Mouse (Mus musculus) bone marrow macrophage, adult 2 months (primary cell): ENCODE data around the gene Msln. TPM values are rescaled to one million over a fixed set of nuclear protein-coding genes. Genes with fewer than 3 reads are reported as not detected.

Experiments
- H3K27ac ChIP-seq: 2 replicates; pipeline ENCODE4 v1.5.1; 2012; ENCODE audit warnings: low read depth, low read length; ENCODE audit not compliant: insufficient read depth
- H3K4me1 ChIP-seq: 2 replicates; pipeline ENCODE4 v1.6.1; 2012; ENCODE audit warnings: low read length; ENCODE audit not compliant: control insufficient read depth, insufficient read depth
- H3K4me3 ChIP-seq: 2 replicates; pipeline ENCODE4 v1.5.1; 2012; ENCODE audit warnings: mild to moderate bottlenecking, low read length, moderate library complexity; ENCODE audit not compliant: insufficient read depth
- CTCF ChIP-seq: IDR thresholded peaks from 2 replicates; pipeline ENCODE4 v1.5.1; 2012; ENCODE audit warnings: low read depth, mild to moderate bottlenecking, low read length, moderate library complexity
- POLR2A ChIP-seq: IDR thresholded peaks from 2 replicates; pipeline ENCODE4 v1.6.1; 2012; ENCODE audit warnings: mild to moderate bottlenecking, low read depth, low read length, borderline replicate concordance
- polyA plus RNA-seq: library from polyadenylated mRNA; stranded (reverse); fragments of >200 nt; gene quantifications from 2 replicates; pipeline ENCODE4 v1.2.4, GENCODE M21; 2012; ENCODE audit not compliant: missing spikeins, insufficient read depth, insufficient read length

Msln gene
- polyA plus RNA-seq, 1 experiment: not detected

DNA sequence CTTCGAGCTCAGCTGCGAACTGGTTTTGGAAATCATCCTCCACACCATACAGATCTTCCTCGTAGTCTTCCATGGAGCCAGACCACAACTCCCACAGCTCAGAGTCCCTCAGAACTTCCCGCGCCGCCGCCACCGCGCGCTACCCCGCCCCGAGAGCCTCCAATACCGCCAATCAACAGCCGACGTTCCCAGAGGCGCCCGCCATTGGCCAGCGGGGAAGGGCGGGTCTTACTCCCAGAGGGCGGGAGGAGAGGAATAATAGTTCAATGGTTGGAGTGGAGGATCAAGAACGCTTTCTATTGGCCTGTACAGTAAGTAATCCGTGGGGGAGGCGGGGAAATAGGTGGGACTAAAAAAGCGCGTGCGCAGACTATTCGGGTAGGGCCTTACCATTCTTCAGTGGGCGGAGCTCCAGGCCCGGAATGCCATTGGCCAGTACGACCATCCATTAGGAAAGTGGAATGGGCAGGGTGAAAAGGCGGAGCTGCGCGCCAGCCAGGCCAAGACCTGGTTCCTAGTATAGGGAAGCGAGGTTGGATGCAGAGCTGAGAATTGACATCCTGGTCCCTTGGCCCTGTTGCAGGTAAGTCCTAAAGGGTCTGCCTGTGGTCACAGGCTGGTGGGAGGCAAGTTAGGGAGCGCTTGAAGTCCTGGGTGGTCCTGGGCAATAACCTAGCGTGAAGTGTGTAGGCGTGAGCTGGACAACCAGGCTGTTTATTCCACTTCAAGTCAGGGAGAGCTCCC lies 26.7 kb downstream of the Msln start, which contains the start of the genes Chtf18 and Rpusd1:
Gene Chtf18, minus strand, starts transcription at position 155 of the 744 bp plus-strand sequence.
Gene Rpusd1, plus strand, starts transcription at position 406 of the 744 bp plus-strand sequence.
- Histone ChIP-seq H3K4me3 (peak within 1 kb of the TSS; percentile 96), H3K4me1 (peaks cover 4% of the 10 kb centered on the region; the same call in 1 of the 2 replicates), H3K27ac (no peak within 1 kb of the TSS)
- no peak for TF ChIP-seq CTCF

DNA sequence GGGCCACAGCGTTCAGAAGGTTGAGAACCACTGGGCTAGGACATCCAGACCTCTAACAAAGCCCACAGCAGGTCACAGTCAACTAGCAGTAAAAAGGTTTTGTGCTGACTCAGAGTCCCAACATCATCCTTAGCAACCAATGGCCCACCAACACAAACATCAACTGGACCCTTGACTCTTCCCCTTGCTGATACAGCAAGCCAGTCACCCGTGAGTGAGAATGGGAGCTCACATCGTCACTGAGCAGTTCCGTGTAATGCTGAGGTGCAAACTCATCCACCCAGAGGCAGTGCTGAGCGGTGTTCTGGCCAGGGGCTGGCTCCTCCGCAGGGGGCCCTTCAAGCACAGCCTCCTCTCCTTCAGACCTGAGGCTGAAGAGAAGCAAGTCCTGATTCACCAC lies 28.9 kb downstream of the Msln start:
- Histone ChIP-seq H3K4me1 (peaks cover 4% of the 10 kb centered on the region; the same call in 1 of the 2 replicates), H3K4me3 (no peak overlapping the region), H3K27ac (no peak overlapping the region)
- no peak for TF ChIP-seq CTCF
- no peak for TF ChIP-seq POLR2A

- no peak overlapping the region for H3K27ac ChIP-seq
- H3K4me3 ChIP-seq: no peak overlapping the region
- TF ChIP-seq CTCF (no peak), POLR2A (no peak)
- H3K4me1 ChIP-seq: peaks cover 4% of the 10 kb centered on the region; the same call in 1 of the 2 replicates
Observed at GRCm38 (mm10) chr17:25723919-25724318, 30.3 kb downstream of the Msln start.

GRCm38 (mm10) chr17:25723470-25723869 lies 30.7 kb downstream of the Msln start:
- H3K27ac ChIP-seq: no peak overlapping the region
- H3K4me3 ChIP-seq: no peak overlapping the region
- TF ChIP-seq CTCF (no peak), POLR2A (no peak)
- peaks cover 1% of the 10 kb centered on the region; the same call in 1 of the 2 replicates for H3K4me1 ChIP-seq

DNA sequence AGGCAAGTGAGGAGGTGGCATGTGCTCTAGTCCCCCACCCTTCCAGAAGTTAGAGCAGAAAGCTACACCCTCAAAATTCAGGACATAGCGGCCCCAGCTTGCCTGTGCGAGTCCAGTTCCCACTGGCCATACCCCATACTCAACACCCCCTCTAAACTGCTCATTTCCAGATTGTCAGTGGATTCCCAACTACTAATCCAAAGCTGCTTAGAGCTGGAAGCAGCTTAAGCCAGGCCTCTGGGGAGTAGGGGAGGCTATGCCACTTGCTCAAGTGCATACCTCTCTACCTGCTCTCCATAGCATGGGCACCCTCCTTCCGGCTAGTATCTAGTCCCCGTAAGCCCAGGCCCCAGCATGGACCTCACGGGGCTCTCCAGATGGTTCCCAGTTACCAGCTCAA lies 32.7 kb downstream of the Msln start:
- TF ChIP-seq CTCF (no peak), POLR2A (no peak)
- Histone ChIP-seq H3K4me1 (no peaks in the 10 kb centered on the region), H3K27ac (no peak overlapping the region), H3K4me3 (no peak overlapping the region)

DNA sequence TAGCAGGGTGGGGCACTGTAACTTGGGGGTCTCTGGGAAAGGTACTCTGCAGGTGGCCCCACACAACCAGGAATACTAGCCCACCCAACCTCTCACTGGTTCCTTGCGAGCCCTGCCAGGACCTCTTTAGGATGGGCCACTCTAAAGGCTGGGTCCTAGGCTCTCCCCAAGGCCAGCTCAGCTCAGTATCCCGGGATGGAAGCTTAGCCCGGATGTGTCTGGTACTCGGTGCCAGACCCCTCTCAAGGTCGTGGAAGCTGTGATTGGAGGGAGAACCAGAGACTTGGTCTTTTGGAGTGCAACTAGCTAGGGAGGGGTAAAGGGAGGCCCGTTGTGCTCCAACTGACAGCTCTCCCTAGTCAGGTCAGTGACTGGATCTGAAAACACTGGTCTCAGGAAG lies 36.5 kb downstream of the Msln start:
- Histone ChIP-seq H3K4me3 (no peak overlapping the region), H3K4me1 (no peaks in the 10 kb centered on the region), H3K27ac (no peak overlapping the region)
- TF ChIP-seq CTCF: no peak
- no peak for TF ChIP-seq POLR2A

DNA sequence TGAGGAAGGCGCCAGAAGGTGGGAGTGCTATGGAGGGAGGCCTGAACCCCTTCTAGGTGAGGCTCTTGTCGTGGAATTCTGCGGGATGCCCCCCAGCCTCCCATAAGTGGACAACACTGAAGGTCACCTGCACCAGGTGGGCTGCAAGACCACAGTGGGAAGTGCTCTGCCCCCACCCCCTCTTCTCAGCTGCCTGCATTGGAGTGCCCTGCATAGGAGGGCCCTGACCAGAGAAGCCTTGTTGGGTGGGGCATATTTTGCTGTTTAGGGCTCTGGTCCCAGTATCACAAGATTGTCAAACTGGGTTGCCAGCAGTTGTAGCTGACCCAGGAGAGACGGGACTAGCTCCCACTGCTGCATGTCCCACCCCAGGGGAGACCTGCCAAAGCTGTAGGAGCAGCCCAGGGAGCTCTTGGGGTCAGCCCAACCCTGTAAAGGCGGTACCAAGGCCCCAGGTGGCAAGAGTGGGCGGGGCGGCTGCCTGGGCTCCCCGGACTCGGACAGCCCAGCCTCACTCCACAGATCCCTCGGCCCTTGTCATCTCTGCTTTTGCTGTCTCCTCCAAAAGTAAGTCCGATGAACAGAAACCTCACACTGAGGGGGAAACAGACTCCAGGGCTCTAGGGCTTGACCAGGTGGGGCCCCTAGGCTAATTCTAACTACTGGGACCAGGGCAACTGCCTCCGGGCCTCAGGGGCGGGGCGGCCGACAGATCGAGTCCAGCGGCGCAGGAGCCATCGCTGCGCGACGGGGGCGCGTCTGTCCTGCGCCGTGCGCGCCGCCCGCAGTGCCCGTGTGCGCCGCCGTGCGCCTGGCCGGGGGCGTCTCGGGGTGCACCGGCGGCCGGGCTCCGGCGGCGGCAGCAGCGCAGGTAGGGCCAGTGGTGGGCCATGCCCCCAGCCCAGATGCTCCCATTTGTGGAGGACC lies 37.2 kb downstream of the Msln start, which contains the start of gene Gng13:
Gene Gng13, plus strand, starts transcription at position 461 of the 927 bp plus-strand sequence.
- TF ChIP-seq CTCF: no peak
- no peak for TF ChIP-seq POLR2A
- Histone ChIP-seq H3K4me1 (no peaks in the 10 kb centered on the region), H3K27ac (no peak within 1 kb of the TSS), H3K4me3 (0 out of 2 replicates have a peak within 1 kb of the TSS, but pooled peaks have one; percentile 10)

DNA sequence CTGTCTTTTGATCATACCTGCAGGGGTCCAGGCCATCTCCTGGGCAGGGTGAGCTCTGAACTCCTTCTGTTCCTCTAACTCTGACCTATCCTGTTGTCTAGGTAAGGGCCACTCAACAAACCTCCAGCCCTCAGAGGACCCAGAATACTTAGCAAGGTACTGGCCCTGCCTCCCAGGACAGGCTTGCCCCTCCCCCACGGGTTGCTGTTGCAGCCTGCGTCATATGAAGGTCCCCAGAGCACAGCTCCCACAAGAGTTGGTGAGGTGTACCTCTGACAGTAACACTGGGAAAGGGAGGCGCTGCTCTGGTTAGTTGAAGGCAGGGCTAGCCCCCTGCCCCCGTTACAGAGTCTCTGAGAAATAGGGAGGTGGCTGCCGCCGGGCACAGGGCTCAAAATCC lies 38.0 kb downstream of the Msln start:
- no peak overlapping the region for H3K27ac ChIP-seq
- TF ChIP-seq CTCF (no peak), POLR2A (no peak)
- H3K4me1 ChIP-seq: no peaks in the 10 kb centered on the region
- no peak overlapping the region for H3K4me3 ChIP-seq

GRCm38 (mm10) chr17:25715627-25716026 lies 38.6 kb downstream of the Msln start:
- Histone ChIP-seq H3K4me3 (no peak overlapping the region), H3K27ac (no peak overlapping the region), H3K4me1 (no peaks in the 10 kb centered on the region)
- no peak for TF ChIP-seq CTCF
- no peak for TF ChIP-seq POLR2A
